ENCODE assay signal across 35 mouse cellular contexts in the genomic region with DNA sequence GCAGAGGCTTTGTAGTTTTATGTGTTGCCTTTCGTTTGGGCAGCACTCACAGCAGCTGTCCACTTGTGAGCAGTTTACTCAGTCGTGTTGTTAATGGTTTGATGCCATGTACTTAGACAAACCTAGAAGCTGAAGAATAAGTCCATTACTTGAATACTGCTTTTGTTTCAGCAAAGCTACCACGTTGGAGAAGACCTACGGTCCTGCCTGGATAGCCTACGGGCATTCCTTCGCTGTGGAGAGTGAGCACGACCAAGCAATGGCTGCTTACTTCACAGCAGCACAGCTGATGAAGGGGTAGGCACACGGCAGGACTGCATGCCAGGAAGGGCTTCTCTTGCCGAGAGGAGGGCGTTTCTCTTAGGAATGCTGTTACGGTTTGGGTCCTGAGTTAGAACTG.
"Had no signal": no experiment of that assay in that cellular context is flagged by ENCODE, and none has a peak within 500 bp of the region (broad histone marks: within the 10 kb centered on the region; RNA-seq: fewer than 3 reads in every experiment).

No protein-coding gene starts in this region.

- H3K9me3 ChIP-seq: heart, embryonic 10.5 days; heart, embryonic 12.5 days; heart, embryonic 13.5 days; heart, embryonic 15.5 days; hindbrain, embryonic 10.5 days; hindbrain, embryonic 12.5 days; hindbrain, embryonic 13.5 days; hindbrain, embryonic 15.5 days; intestine, embryonic 15.5 days; kidney, embryonic 15.5 days had no signal

- H3K4me3 ChIP-seq: heart, embryonic 10.5 days; heart, embryonic 12.5 days; heart, embryonic 13.5 days; heart, embryonic 15.5 days; hindbrain, embryonic 10.5 days; hindbrain, embryonic 12.5 days; hindbrain, embryonic 13.5 days; hindbrain, embryonic 15.5 days; intestine, embryonic 15.5 days; kidney, embryonic 15.5 days; layer of hippocampus, adult 2 months had no signal

- ATAC-seq: hindbrain, embryonic 16.5 days; hindbrain, postnatal 0 days; inflammation-experienced regulatory T-cells, adult 6 months; intestine, embryonic 15.5 days; intestine, embryonic 16.5 days; intestine, postnatal 0 days had no signal

- H3K27me3 ChIP-seq: heart, embryonic 12.5 days; heart, embryonic 13.5 days; heart, embryonic 15.5 days; hindbrain, embryonic 12.5 days; hindbrain, embryonic 13.5 days; hindbrain, embryonic 15.5 days; intestine, embryonic 15.5 days; kidney, embryonic 15.5 days had no signal

- H3K4me2 ChIP-seq: heart, embryonic 11.5 days; heart, embryonic 12.5 days; heart, embryonic 13.5 days; heart, embryonic 15.5 days; hindbrain, embryonic 12.5 days; hindbrain, embryonic 13.5 days; hindbrain, embryonic 14.5 days; hindbrain, embryonic 15.5 days; intestine, embryonic 15.5 days; kidney, embryonic 15.5 days had no signal

- DNase-seq: heart, postnatal 10 days; heart, postnatal 14 days; heart, postnatal 36 days; heart, postnatal 4 days; kidney, adult 11 months; kidney, adult 18-20 months; kidney, adult 2 months; kidney, adult 8-10 months; kidney, adult 9 months; kidney, postnatal 10 days; kidney, postnatal 14 days; kidney, postnatal 25 days; kidney, postnatal 36 days; kidney, postnatal 4 days; layer of hippocampus, adult 9-11 months; layer of hippocampus, postnatal 36 days had no signal

- H3K4me1 ChIP-seq: heart, embryonic 10.5 days; heart, embryonic 12.5 days; heart, embryonic 13.5 days; heart, embryonic 15.5 days; hindbrain, embryonic 10.5 days; hindbrain, embryonic 12.5 days; hindbrain, embryonic 13.5 days; hindbrain, embryonic 15.5 days; intestine, embryonic 15.5 days; kidney, embryonic 15.5 days had no signal

- H3K27ac ChIP-seq: heart, embryonic 10.5 days; heart, embryonic 13.5 days; heart, embryonic 15.5 days; hindbrain, embryonic 10.5 days; hindbrain, embryonic 12.5 days; hindbrain, embryonic 13.5 days; hindbrain, embryonic 14.5 days; hindbrain, embryonic 15.5 days; hindbrain, postnatal 0 days; intestine, embryonic 15.5 days; kidney, embryonic 15.5 days; kidney, postnatal 0 days; layer of hippocampus, adult 2 months had no signal

- H3K9ac ChIP-seq: heart, embryonic 12.5 days; heart, embryonic 13.5 days; heart, embryonic 15.5 days; hindbrain, embryonic 12.5 days; hindbrain, embryonic 13.5 days; hindbrain, embryonic 14.5 days; hindbrain, embryonic 15.5 days; intestine, embryonic 15.5 days; kidney, embryonic 15.5 days had no signal
